Mouse (Mus musculus) layer of hippocampus, adult 2 months (tissue): Measurements from ENCODE around the gene Dctn2. TPM values are rescaled to one million over a fixed set of nuclear protein-coding genes. Genes with fewer than 3 reads are reported as not detected.

ENCODE experiments used
- DNase-seq, 2 experiments: peaks; one replicate each; pipeline ENCODE4 v3.0.0; 2022; ENCODE audit warnings: low spot score in 2 of 2
- H3K27ac ChIP-seq: fragments of 200-600 bp; 2 replicates; pipeline ENCODE4 v1.8.1; 2022
- H3K4me3 ChIP-seq: fragments of 200-600 bp; 2 replicates; pipeline ENCODE4 v1.8.1; 2022; ENCODE audit warnings: mild to moderate bottlenecking
- CTCF ChIP-seq: fragments of 200-600 bp; conservative IDR thresholded peaks from 2 replicates; pipeline ENCODE4 v1.8.1; 2022; ENCODE audit warnings: antibody characterized with exemption, mild to moderate bottlenecking, moderate library complexity
- long read RNA-seq, 2 experiments: library from polyadenylated mRNA; stranded (forward); transcript quantifications; one replicate each; pipeline ENCODE4 v2.0.0; 2021; ENCODE audit warnings: borderline mapping rate in 2 of 2
- total RNA-seq, 2 experiments: library from RNA; stranded (reverse); gene quantifications; 2 replicates each; pipeline ENCODE4 v1.2.3; 2021

Dctn2 gene
- total RNA-seq: 100 to 1,000 TPM; 259 to 272 TPM
- long read RNA-seq, experiment 1, transcript Dctn2-201 (14 exons, 1,784 nt): major isoform, 6 of 161 reads
- long read RNA-seq, experiment 1, partial matches to known transcripts: 7 of 161 reads
- long read RNA-seq, experiment 1, other reads (novel, unspliced or antisense): 148 of 161 reads
- long read RNA-seq, experiment 2, transcript Dctn2-201 (14 exons, 1,784 nt): major isoform, 6 of 273 reads
- long read RNA-seq, experiment 2, partial matches to known transcripts: 21 of 273 reads
- long read RNA-seq, experiment 2, other reads (novel, unspliced or antisense): 246 of 273 reads

GRCm38 (mm10) chr10:127266112-127267091 is at the start of gene Dctn2:
Gene Dctn2 (plus strand): TSS chr10:127266368.
- TF ChIP-seq CTCF: no peak
- peak within 1 kb of the TSS; percentile 98 for H3K27ac ChIP-seq
- peak; percentile 94 to 97 for DNase-seq
- peak within 1 kb of the TSS; percentile 92 for H3K4me3 ChIP-seq

- TF ChIP-seq CTCF: no peak
- no peak overlapping the region for H3K4me3 ChIP-seq
- peak overlapping the region; percentile 18; the same call in 1 of the 2 replicates for H3K27ac ChIP-seq
- DNase-seq: no peak
Measured at GRCm38 (mm10) chr10:127216456-127216855, 49.7 kb upstream of the Dctn2 start.

GRCm38 (mm10) chr10:127217177-127217576 is 49.0 kb upstream of the Dctn2 start:
- Histone ChIP-seq H3K27ac (no peak overlapping the region), H3K4me3 (no peak overlapping the region)
- TF ChIP-seq CTCF: no peak
- DNase-seq: no peak

DNA sequence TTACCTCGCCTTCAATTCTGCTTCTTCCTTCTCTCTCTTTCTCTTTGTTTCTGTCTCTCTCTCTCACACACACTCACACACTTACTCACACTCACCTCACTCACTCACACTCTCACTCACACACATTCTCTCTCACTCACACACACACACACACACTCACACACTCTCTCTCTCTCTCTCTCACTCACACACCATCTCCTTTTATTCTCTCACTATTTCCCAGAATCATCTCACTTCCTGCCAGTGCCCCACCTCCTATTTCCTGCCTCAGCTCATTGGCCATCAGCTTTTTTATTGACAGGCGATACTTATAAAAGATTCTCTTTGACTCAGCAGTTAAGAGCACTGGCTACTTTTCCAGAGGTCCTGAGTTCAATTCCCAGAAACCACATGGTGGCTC is 47.8 kb upstream of the Dctn2 start:
- Histone ChIP-seq H3K27ac (no peak overlapping the region), H3K4me3 (no peak overlapping the region)
- no peak for DNase-seq
- no peak for TF ChIP-seq CTCF

DNA sequence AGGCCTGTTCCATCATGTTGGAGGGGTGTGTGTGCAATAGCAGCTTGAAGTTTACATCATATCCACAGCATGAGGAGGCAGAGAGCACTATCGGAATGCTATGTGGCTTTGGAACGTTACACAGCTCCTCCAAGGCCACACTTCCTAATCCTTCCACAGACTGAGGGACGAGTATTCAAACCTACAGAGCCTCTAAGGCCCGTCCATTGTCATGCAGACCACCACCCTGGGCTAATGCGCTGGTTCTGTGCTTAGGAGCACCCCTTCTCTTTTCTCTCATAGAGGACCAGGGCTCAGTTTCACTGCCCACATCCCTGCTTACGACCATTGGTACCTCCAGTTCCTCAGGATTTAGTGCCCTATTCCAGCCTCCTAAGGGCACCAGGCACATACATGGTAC is 41.0 kb upstream of the Dctn2 start:
- H3K27ac ChIP-seq: peak overlapping the region; percentile 75; the same call in 1 of the 2 replicates
- TF ChIP-seq CTCF: no peak

DNA sequence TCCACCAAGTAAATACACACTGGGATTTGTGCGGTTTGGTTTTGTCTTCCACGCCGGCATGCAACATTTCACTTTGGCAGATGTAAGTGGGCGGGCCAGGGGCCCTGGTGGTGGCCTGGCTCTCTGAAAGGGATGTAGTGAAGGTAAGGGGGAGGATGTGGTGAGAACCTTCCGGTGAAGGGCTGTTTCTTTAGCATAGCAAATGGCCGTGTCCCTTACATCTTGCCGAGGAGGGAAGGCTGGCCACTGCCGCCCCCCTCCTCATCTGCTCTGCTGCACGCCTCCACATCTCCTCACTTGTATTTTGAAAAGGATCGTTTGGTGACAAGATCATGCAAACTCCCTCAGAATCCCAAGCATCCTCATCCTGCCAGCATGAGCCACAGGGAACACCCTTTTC is 40.4 kb upstream of the Dctn2 start:
- TF ChIP-seq CTCF: no peak
- Histone ChIP-seq H3K27ac (peak overlapping the region; percentile 75), H3K4me3 (no peak overlapping the region)
- no peak for DNase-seq

More for the DNA sequence above, 41.0 kb upstream of the Dctn2 start:
- no peak for DNase-seq
- no peak overlapping the region for H3K4me3 ChIP-seq

GRCm38 (mm10) chr10:127226318-127226895 is 39.8 kb upstream of the Dctn2 start:
- Histone ChIP-seq H3K27ac (peak overlapping the region; percentile 75), H3K4me3 (no peak overlapping the region)
- no peak for DNase-seq
- peak; percentile 67 for TF ChIP-seq CTCF

- Histone ChIP-seq H3K27ac (peak overlapping the region; percentile 75), H3K4me3 (no peak overlapping the region)
- no peak for DNase-seq
- no peak for TF ChIP-seq CTCF
Measured at GRCm38 (mm10) chr10:127227163-127227562, 39.0 kb upstream of the Dctn2 start.

DNA sequence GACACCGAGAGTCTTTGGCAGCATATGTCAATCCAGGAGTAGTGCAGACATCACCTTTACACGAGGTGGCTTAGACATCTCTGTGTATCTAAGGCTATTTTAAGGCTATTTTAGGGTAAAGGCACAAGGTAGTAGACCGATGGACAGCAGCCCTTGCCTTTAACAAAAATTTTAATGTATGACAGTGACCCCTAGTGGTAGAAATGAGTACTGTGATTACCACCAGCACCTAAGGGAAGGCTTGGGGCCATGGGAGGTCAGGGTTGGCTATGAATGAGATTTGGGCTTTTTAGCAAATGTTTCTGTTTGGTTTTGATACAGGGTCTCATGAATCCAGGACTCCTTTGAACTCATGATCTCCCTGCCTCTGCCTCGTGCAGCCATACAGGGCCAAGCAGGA is 37.3 kb upstream of the Dctn2 start:
- peak; percentile 67 to 76 for DNase-seq
- TF ChIP-seq CTCF: peak; percentile 96
- H3K27ac ChIP-seq: peak overlapping the region; percentile 75; the same call in 1 of the 2 replicates
- no peak overlapping the region for H3K4me3 ChIP-seq

- DNase-seq: no peak
- H3K27ac ChIP-seq: no peak overlapping the region
- no peak overlapping the region for H3K4me3 ChIP-seq
- TF ChIP-seq CTCF: no peak
Measured at GRCm38 (mm10) chr10:127230693-127231092, 35.5 kb upstream of the Dctn2 start.

DNA sequence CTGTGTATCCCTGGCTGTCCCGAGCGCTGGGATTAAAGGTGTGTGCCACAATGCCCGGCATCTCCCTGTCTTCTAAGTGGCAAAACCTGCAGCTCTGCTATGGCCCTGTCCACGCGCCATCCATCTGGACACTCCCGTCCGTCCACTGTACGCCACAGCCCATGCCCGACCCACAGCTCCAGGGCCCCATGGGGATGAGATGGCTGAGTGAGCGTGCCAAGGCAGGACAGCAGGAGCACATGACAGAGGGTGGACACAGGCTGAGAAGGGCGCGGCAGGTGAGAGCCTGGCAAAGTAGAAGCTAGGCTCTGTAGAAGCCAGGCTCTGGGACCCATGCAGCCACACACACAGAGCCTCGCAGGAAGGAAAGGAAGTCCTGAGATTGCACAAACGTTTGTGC is 34.4 kb upstream of the Dctn2 start:
- TF ChIP-seq CTCF: no peak
- no peak for DNase-seq
- Histone ChIP-seq H3K27ac (no peak overlapping the region), H3K4me3 (no peak overlapping the region)

DNA sequence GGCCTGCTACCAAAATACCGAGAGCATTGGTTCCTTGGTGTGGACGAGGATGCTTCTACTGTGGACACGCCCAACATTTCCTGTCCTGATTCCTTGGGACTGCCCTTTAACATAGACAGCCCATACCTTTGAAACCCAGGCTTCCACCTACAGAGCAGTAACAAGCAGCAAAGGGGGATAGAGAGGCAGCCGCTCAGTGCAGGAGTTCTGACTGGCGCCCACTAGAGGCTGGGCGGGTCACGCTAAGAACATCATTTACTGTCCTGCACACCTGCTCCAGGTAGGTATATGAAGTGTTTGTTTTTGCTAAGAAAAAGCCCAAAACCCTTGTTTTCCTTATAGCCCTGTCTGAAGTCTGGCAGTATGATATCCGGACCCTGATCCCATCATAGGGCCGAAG is 33.0 kb upstream of the Dctn2 start:
- peak; percentile 59 for TF ChIP-seq CTCF
- DNase-seq: no peak
- Histone ChIP-seq H3K4me3 (no peak overlapping the region), H3K27ac (no peak overlapping the region)

- no peak for TF ChIP-seq CTCF
- DNase-seq: no peak
- H3K4me3 ChIP-seq: no peak overlapping the region
- H3K27ac ChIP-seq: no peak overlapping the region
Measured at GRCm38 (mm10) chr10:127236541-127236940, 29.6 kb upstream of the Dctn2 start.
